Mouse (Mus musculus) stomach, postnatal 0 days (tissue): ENCODE data around the gene Srd5a1.

Source experiments
- CTCF ChIP-seq: IDR thresholded peaks from 2 replicates; pipeline ENCODE4 v1.5.1; 2016; ENCODE audit warnings: antibody characterized with exemption, low read depth, mild to moderate bottlenecking, moderate library complexity
- EP300 ChIP-seq: optimal IDR thresholded peaks from 2 replicates; pipeline ENCODE3; 2016; ENCODE audit warnings: antibody characterized with exemption

GRCm38 (mm10) chr13:69639251-69639650, 28.0 kb upstream of the Srd5a1 start:
- TF ChIP-seq EP300 (no peak), CTCF (no peak)
